Mouse (Mus musculus) brain, embryonic 18.5 days (tissue): ENCODE measurements around the gene Avil.

ENCODE experiments used
- DNase-seq: peaks from one replicate; pipeline ENCODE4 v3.0.0-alpha.2; 2012; ENCODE audit warnings: low read depth, low spot score

Avil gene

GRCm38 (mm10) chr10:127018422-127018821 lies 17.9 kb downstream of the Avil start:
- DNase-seq: no peak

- DNase-seq: peak; percentile 74
Observed at GRCm38 (mm10) chr10:127030336-127031296, 30.1 kb downstream of the Avil start, which contains the start of gene Tsfm. Gene Tsfm, minus strand, starts transcription at chr10:127030840.

GRCm38 (mm10) chr10:127033301-127033741 lies 32.8 kb downstream of the Avil start:
- no peak for DNase-seq

GRCm38 (mm10) chr10:127036273-127036672 lies 35.8 kb downstream of the Avil start:
- DNase-seq: no peak

DNA sequence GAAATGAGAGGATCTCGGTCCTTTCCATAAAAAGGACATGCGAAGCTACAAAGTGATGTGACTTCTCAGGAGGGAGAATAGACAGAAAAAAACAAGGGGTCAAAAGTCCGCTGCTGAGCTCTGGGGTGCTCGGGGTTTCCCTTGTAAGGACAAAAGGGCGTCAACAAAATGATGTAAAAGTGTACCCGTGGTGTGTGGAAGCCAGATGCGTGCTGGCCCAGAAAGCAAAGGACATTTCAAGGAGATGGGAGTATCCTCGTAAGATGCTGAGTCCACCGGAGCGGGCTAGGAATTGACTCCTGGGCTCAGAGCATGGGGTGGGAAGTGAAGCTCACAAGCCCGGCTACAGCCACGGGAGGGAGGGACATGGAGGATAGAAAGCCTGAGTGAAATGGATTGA lies 37.1 kb downstream of the Avil start:
- DNase-seq: no peak

- no peak for DNase-seq
Observed at GRCm38 (mm10) chr10:127040569-127041214, 40.2 kb downstream of the Avil start.

GRCm38 (mm10) chr10:127041274-127041766 lies 40.8 kb downstream of the Avil start, which contains the start of the genes Mettl1 and Eef1akmt3:
Gene Mettl1, plus strand, starts transcription at chr10:127041414.
Gene Eef1akmt3, minus strand, starts transcription at chr10:127041513.
- DNase-seq: no peak

- no peak for DNase-seq
Observed at GRCm38 (mm10) chr10:127041774-127042338, 41.3 kb downstream of the Avil start.

GRCm38 (mm10) chr10:127042468-127043115 lies 42.1 kb downstream of the Avil start:
- DNase-seq: no peak

DNA sequence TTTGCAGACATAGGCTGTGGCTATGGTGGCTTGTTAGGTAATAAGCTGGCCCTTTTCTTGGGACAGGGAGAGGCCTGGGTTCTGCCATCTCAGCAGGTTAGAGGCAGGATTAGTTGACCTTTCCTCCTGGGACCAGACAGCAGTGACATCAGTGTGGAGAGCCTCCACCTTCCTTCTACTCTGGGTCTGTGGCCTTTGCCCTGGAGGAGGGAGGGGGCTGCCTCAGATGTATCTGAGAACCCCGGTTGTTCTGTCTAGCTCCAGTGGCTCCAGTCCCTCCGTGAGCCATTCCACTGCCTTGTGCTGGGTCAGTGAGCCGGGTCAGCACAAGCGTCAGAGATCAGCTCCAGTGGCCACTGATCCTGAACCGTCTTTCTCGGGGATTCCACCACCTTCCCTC lies 42.7 kb downstream of the Avil start:
- no peak for DNase-seq

DNA sequence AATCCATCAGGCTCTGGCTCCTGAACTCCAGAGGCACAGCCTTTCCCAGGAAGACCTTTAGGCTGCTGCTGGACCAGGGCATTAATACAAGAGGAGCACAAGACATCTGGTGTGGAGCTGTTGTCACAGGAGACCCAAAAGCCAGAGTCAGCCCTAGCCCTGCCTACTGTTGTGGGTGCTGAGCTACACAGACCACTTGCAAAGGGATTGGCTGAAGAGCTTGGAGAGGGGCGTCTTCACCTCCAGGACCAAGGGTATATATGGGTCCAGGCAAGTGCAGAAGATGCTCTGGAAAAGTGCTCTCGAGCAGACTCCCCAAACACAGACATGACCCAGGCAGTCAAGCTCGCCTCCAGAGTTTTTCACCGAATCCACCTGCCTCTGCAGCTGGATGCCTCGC lies 47.4 kb downstream of the Avil start, which contains the start of gene Cyp27b1:
Gene Cyp27b1, plus strand, starts transcription at position 297 of the 400 bp plus-strand sequence.
- DNase-seq: no peak

DNA sequence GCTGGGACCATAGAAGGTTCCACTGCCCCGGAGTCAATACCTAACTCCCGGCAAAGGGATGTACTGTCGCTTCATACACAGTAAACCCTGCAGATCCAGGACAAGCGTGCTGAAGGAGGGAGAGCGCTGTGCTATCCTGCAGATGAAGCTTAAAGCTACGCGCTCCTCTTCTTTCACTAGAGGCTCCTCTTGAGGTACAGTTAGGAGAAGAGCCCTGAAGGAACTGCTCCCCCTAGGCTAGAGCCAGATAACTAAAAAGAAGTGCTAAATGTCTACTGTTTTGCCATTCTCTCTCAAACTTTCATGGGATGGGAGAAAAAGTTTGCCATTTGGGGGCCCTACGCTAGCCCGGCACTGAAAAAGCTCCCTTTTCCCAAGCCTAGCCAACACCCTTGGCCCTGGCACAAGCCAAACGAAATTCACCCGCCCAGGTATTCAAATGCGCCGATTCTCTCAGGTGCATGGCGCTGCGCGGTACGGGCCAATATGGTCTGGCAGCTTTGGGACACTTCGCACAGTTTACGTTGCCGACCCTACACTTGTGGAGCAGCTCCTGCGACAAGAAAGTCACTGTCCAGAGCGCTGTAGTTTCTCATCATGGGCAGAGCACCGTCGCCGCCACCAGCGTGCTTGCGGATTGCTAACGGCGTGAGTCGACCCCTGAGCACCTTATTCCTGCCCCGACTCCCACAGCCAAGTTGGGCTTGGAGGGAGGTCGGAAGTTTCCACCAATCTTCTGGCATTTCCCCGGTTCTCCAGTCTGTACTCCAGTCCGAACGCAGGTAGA lies 48.3 kb downstream of the Avil start:
- no peak for DNase-seq

DNA sequence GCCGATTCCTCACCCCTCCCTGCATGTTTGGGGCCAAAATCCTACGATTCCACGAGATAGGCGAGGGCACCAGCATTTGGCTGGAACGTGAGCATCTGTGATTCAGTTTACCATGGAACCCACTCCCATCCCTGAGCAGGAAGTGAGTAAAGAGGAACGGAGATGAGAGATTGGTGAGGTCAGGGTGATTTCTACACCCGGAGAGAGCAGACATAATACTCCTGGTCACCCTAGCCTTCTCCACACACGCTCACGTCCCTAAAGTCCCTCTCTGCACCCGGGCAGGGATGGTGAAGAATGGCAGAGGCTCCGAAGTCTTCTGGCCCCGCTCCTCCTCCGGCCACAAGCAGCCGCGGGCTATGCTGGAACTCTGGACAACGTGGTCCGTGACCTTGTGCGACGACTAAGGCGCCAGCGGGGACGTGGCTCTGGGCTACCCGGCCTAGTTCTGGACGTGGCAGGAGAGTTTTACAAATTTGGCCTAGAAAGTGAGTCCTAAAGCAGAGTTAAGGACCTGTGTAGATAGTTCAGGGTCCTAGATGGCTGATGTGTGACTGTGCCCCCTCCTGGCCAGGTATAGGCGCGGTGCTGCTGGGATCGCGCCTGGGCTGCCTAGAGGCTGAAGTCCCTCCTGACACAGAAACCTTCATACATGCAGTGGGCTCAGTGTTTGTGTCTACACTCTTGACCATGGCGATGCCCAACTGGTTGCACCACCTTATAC lies 49.0 kb downstream of the Avil start:
- no peak for DNase-seq

DNA sequence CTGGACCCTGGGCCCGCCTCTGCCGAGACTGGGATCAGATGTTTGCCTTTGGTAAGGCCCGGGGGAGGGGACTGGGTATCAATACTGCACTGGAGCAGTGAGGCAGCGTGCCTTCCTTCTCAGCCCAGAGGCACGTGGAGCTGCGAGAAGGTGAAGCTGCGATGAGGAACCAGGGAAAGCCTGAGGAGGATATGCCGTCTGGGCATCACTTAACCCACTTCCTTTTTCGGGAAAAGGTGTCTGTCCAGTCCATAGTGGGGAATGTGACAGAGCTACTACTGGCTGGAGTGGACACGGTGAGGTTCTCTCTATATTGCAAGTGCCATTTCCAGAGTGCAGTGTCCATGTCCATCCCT lies 49.6 kb downstream of the Avil start:
- DNase-seq: no peak

GRCm38 (mm10) chr10:127054646-127055045 lies 54.1 kb downstream of the Avil start:
- DNase-seq: no peak

GRCm38 (mm10) chr10:127055406-127055805 lies 54.9 kb downstream of the Avil start:
- no peak for DNase-seq

DNA sequence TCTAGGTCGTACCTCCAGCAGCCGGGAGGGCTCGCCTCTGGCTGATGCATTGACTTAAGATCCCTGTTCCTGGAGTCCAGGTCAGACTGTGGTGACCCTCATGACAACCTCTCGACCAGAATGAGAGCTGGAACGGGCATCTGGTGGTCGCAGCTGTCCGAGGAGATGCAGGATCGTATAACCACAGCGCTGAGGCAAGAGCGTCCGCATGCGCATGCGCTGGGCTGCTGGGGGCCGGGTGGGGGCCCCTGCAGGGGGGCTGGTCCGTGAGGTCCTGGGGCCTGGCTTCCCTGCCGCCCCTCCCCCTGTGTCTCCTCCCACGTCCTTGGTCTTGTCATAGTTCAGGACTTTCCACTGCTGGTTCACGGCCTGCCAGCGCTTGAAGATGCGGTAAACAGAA lies 56.0 kb downstream of the Avil start:
- no peak for DNase-seq

DNA sequence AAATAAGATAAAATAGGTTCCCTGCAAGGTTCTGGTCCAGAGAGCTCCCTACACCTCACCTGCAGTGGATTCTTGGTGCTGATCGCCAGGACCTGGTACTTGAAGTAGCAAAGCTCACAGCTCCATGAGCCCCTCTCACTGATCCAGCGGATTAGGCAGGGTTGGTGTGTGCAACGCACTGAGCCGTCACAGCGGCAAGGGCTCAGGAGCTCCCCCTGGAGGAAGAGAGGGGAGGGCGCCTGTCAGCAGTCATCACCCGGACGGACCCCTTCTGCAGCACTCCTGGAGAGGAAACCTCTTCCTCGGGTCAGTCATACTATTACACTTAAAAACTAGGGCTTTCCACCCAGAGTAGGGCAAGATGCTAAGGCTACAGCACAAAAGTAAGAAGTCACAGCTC lies 57.7 kb downstream of the Avil start:
- DNase-seq: no peak

- DNase-seq: no peak
Observed at GRCm38 (mm10) chr10:127058708-127059107, 58.2 kb downstream of the Avil start.
